Comparison of ENCODE assay signal across 8 mouse cellular contexts in genomic region chr7:112233345-112234005, GRCm38 (mm10). TPM values are rescaled to one million over a fixed set of nuclear protein-coding genes. Genes with fewer than 3 reads are reported as not detected.
A peak's percentile ranks its signal among the peaks of the same experiment; 100 is the strongest.
DNase-seq lines count a peak whose midpoint lies in the region; ATAC-seq lines count a peak whose summit lies in the region.

No protein-coding gene starts in this region.

- H3K27me3 ChIP-seq in lung, embryonic 15.5 days: no peaks in the 10 kb centered on the region
- H3K27me3 ChIP-seq in neural tube, embryonic 13.5 days: peaks cover 6% of the 10 kb centered on the region; the same call in 1 of the 2 replicates

- intact Hi-C loops in left cerebral cortex, postnatal 10 days (cut with DNase I): no loop called here

- no peak for ATAC-seq in lung, embryonic 15.5 days (ENCODE audit: borderline replicate concordance, extremely low read depth, low FRiP score, low TSS enrichment)
- peak; percentile 62; the same call in 1 of the 2 replicates for ATAC-seq in neural tube, embryonic 13.5 days (ENCODE audit: low read depth)

- H3K36me3 ChIP-seq in lung, embryonic 15.5 days: no peaks in the 10 kb centered on the region
- H3K36me3 ChIP-seq in neural tube, embryonic 13.5 days: no peaks in the 10 kb centered on the region

- H3K4me1 ChIP-seq in lung, embryonic 15.5 days: peaks cover 29% of the 10 kb centered on the region
- H3K4me1 ChIP-seq in neural tube, embryonic 13.5 days (replicated peaks): peaks cover 30% of the 10 kb centered on the region

- DNase-seq in lung, postnatal 14 days: no peak
- peak; percentile 56 to 79 for DNase-seq in frontal cortex, postnatal 10 days (ENCODE audit: low spot score in 2 of 2)
- DNase-seq in left cerebral cortex, postnatal 10 days (ENCODE audit: extremely low spot score in 1 of 2, low spot score in 2 of 2): peak; percentile 45 to 79
- no peak for DNase-seq in adrenal gland, adult (ENCODE audit: inconsistent age in 2 of 2, low spot score in 1 of 2)
- DNase-seq in urinary bladder, postnatal 10 days (ENCODE audit: low spot score): no peak
- no peak for DNase-seq in adrenal gland, postnatal 14 days

- H3K9ac ChIP-seq in lung, embryonic 15.5 days: no peak overlapping the region
- no peak overlapping the region for H3K9ac ChIP-seq in neural tube, embryonic 13.5 days

- H3K4me3 ChIP-seq in lung, embryonic 15.5 days: no peak overlapping the region
- no peak overlapping the region for H3K4me3 ChIP-seq in neural tube, embryonic 13.5 days

- 23% methylated on average over 7 of the region's 7 CpGs for WGBS in lung, embryonic 15.5 days
- WGBS in neural tube, embryonic 13.5 days: 6% methylated on average over 7 of the region's 7 CpGs

- H3K9me3 ChIP-seq in lung, embryonic 15.5 days: no peaks in the 10 kb centered on the region
- H3K9me3 ChIP-seq in neural tube, embryonic 13.5 days: no peaks in the 10 kb centered on the region

- H3K4me2 ChIP-seq in lung, embryonic 15.5 days: no peak overlapping the region
- no peak overlapping the region for H3K4me2 ChIP-seq in neural tube, embryonic 13.5 days

- H3K27ac ChIP-seq in lung, embryonic 15.5 days: peak overlapping the region; percentile 13; the same call in 1 of the 2 replicates
- H3K27ac ChIP-seq in neural tube, embryonic 13.5 days (replicated peaks): peak overlapping the region; percentile 6; the same call in 1 of the 2 replicates

RNA-seq across cellular contexts. Expression of gene Mical2, which starts 7.8 kb away (rescaled TPM):
- 20.7 and 22.8 TPM in 2 replicates for polyA plus RNA-seq in lung, embryonic 15.5 days (2015; fragmentation: Nextera tagmentation; extraction: Ambion mirVana)
- total RNA-seq in left cerebral cortex, postnatal 10 days (2021): 100 to 1,000 TPM; 300 to 329 TPM
- 1.9 and 2.5 TPM in 2 replicates for polyA plus RNA-seq in neural tube, embryonic 13.5 days (2015; fragmentation: Nextera tagmentation; extraction: Ambion mirVana)
- total RNA-seq in adrenal gland, postnatal 14 days (2021): 16.5 TPM in 2 replicates

Comparison
In these comparisons a context has a peak if more than half of its experiments do, and no peak if none do; other contexts are left out.
1. DNase-seq: peak in frontal cortex, postnatal 10 days (2 of 2) and left cerebral cortex, postnatal 10 days (2 of 2); none in lung, postnatal 14 days (single experiment), adrenal gland, adult (0 of 2), urinary bladder, postnatal 10 days (single experiment) and adrenal gland, postnatal 14 days (single experiment).
2. RNA of gene Mical2, which starts 7.8 kb away (total RNA-seq): 300 to 329 TPM in left cerebral cortex, postnatal 10 days; 16.5 TPM in adrenal gland, postnatal 14 days; every median in the first group is over 10 times any median in the second.